Mouse (Mus musculus) inflammation-experienced regulatory T-cells, adult 6 months (primary cell): ENCODE results near the gene Mafg. TPM values are rescaled to one million over a fixed set of nuclear protein-coding genes. Genes with fewer than 3 reads are reported as not detected.
"Not testable (repeated sequence)": the region's sequence is repeated elsewhere in the genome, so short reads cannot be mapped to it uniquely, and the experiment has no call there.

Experiments used
- ATAC-seq: one replicate; pipeline ENCODE4 v1.8.0; 2017
- polyA plus RNA-seq, 3 experiments: library from polyadenylated mRNA; unstranded; fragments of 100-300 nt; shearing (Covaris generic); gene quantifications; one replicate each; pipeline ENCODE4 v1.2.1; 2017

Mafg gene
- polyA plus RNA-seq = 10 to 100 TPM; 15.3 to 15.8 (median 15.5) TPM

GRCm38 (mm10) chr11:120633520-120634343 is at the start of gene Mafg:
Gene Mafg (minus strand): TSS chr11:120633600.
- peak; percentile 57 for ATAC-seq

- ATAC-seq = no peak
These were observed 49.3 kb upstream of the Mafg start for GRCm38 (mm10) chr11:120682683-120683082.

DNA sequence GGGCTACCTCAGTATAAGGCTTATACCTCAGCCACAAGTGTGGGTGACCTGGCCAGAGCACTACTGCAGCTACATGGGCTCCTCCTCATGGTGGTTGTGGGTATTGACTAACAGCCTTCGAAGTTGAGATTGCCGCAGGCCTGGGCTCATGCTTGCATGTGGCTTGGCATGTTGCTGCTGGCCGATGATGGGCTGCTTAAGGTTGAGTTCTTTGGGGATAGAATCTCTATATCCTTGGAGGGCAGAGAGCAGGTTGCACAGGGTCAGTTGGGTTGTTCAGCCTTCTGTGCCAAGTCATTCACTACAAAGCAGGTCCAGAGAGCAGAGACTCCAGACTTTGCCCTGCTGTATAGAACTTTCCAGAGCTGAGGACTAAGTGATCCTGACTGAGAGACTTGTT is 46.5 kb upstream of the Mafg start:
- ATAC-seq = no peak

GRCm38 (mm10) chr11:120676951-120677350 is 43.6 kb upstream of the Mafg start:
- ATAC-seq = no peak

DNA sequence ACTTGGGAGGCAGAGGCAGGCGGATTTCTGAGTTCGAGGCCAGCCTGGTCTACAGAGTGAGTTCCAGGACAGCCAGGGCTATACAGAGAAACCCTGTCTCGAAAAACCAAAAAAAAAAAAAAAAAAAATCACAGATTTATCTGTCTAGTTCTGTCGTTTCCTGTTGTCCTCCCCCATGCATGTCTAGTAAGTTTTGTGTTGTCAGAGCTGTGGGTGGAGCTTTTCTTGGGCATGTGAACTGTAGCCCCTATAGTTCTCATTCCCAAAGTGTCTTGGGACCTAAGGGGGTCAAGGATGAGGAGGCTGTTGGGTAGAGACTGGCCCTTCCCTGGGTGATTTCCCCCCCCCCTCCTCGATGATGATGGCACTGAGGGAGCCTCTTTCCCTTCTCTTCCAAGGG is 42.5 kb upstream of the Mafg start:
- not testable (repeated sequence) for ATAC-seq

DNA sequence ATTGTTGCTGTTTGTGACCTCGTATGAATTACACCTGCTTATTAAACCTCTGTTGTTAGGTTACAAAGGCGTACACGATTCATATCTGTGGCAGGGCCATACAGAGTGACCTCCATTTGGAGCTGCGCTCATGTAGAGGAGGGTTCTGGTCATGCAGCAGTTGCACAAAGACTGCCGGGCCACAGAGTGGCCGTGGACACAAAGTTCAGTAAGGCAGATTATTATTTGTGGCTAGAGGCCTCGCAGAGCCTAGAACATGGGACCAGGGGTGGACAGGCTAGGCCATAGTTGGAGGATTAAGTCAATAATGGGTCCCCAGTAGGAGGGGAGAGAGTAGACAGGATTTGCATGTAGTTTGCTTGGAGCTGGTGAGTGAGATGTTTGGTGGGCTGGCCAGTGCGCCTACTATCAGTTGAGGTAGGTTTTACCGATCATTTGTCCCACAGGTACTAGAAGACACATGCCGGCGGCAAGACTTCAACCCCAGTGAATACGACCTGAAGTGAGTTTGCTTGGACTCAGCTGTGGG is 40.3 kb upstream of the Mafg start:
- ATAC-seq = no peak

DNA sequence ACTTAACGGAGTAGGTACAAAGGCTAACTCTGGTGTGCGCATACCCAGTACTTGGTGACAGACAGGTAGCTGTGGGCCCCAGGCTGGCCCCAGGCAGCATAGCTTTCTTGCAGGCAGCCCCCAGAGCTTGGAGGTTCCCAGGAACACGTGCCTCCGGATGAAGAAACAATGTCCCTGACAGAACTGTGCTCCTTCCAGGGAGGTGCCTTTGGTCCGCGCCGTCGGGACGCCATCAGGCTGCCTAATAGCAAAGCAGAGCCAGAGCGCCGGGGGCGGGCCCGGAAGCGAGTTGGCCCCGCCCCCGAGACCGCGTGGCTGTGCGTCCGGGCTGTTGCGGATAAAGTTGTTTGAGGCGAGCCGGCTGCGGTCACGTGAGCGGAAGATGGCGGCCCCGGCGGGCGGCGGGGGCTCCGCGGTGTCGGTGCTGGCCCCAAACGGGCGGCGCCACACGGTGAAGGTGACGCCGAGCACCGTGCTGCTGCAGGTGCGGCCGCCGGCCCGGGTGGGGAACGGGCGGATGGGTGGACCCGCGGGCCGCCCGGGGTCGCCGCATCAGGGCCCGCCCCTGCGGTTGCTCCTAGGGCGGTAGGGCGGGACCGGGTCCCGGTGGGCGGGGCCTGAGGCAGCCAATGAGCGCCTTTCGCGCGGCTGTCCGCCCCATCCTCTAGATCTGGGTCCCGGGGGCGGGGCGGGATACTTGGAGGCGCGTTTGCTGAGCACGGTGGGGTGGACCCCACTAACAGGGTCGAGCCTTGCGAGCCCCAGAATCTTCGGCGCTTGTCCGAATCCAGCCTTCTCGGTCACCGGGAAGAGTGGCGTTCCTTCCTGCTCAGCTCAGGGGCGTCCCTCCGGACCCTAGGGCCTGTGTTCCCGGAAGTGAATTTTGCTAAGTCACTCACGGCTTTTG is 39.5 kb upstream of the Mafg start, which contains the start of gene Aspscr1:
Aspscr1 (plus strand) TSS at position 287 of the 907 bp plus-strand sequence.
- peak; percentile 87 for ATAC-seq

GRCm38 (mm10) chr11:120666617-120667016 is 33.2 kb upstream of the Mafg start:
- no peak for ATAC-seq

DNA sequence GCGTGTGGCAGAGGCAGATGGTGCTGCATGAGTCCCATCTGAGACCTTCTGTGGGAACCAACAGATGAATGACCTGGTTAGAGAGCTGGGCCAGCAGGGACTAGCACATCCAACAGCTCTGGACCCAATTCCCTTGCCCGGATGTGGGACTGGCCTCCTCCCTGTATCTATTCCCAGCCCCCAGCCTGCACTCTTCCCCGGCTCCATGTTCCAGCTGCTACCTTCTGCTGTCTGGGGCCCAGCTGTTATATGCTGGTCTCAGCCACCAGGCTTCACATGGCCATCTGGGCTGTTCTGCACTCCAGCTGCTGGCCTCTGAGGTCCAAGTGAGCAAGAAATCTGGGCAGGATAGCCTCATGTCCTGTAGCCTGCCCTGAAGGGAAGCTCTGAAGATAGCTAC is 32.0 kb upstream of the Mafg start:
- no peak for ATAC-seq

- ATAC-seq = no peak
These were observed 30.3 kb upstream of the Mafg start for GRCm38 (mm10) chr11:120663714-120664113.

DNA sequence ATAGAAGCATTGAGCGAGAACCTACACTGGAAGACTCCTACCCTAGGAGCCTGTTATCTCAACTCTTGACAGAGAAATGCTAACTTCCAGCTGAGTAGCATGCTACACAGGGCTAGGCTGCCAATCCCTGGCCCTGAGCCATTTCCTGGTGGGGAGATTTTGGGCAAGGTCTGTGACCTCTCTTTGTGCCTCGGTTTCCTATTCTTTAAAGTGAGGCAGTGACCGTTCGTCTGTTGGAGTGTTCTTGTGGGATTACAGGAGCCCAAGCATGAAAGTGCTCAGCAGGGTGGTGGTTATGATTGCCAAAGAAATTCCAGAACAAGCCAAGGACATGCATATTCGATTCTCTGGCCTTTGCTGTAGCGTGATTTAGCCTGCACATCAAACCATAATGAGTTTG is 29.4 kb upstream of the Mafg start:
- ATAC-seq = no peak

GRCm38 (mm10) chr11:120661076-120661460 is 27.7 kb upstream of the Mafg start, which contains the start of gene Notum:
Gene Notum (minus strand): TSS chr11:120661175.
- no peak for ATAC-seq

GRCm38 (mm10) chr11:120660301-120661075 is 27.1 kb upstream of the Mafg start:
- no peak for ATAC-seq

DNA sequence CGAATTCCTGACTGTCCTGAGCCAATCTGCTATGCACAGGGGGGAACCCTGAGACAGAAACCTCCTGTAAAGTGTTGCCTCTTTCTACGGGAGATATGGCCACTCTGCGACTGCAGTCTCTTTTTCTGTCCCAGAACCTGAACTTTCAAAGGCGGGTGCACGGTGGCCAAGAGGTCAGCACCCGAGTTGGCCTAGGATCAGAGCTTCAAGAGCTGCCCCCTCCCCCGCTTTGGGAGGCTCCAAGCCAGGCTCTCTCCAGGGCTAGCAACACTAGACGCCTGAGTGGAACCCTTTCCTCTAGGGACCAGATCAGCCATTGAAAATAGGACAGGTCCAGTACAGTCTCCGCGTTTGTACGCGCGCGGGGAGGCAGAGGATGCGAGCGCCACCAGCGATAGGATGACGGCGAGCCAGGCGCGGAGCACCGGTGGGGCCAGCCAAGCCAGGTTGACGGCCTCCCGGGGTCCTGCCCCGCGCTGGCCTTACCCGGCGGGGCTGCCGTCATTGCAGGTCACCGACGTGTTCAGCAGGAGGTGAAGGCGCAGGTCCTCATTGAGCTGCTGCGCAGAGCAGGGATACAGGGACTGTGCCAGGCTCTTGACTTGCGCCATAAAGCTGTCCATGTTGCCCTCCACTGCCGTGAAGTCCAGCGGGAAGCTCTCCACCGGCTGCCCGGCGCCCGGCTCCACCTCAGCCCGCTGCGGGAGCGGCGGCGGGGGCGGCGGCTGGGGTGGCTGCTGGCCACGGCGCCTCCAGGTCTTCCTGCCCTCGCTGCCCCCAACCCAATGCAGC is 26.3 kb upstream of the Mafg start:
- no peak for ATAC-seq

DNA sequence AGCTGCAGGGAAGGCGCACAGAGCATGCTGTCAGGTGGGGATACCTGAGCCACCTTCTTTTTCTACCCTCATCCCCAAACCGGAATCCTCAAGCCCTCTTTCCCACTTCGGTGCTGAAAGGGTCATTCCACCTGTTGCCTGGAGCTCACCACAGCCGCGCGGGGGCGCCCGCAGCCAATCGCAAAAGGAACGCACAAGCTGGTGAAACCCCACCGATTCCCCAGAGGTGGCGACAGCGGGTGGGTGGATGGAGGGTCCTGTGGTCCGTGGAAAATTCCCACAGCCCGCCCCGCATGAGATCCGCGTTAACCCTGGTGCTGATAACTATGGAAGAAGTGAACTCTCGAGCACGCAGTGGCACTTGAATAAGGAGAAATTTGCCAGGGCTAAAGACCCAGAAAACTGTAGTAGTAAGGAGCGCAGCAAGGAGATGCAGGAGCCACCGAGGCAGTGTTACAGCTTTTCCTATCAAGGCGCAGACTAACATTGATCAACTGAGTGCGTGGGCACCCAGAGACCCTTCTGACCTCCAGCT is 25.5 kb upstream of the Mafg start:
- peak; percentile 48 for ATAC-seq

- no peak for ATAC-seq
These were observed 23.9 kb upstream of the Mafg start for GRCm38 (mm10) chr11:120657301-120657700.

DNA sequence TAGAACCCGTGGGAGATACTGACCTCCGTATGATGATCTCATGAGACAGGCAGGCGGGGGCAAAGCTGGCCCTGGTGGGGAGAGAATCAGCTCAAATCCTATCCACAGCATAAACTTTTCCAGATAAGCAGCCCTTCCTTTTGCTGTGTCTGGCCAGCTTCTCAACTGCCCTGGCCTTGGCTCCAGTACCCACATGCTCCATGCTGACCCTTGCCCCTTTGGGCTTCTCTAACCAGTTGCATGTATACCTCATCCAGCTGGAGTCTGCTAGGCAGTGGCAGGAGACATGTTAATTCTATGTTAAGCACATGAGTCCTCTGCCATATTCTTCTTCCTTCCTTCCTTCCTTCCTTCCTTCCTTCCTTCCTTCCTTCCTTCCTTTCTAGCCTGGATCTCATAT is 21.3 kb upstream of the Mafg start:
- no peak for ATAC-seq

GRCm38 (mm10) chr11:120651872-120652271 is 18.5 kb upstream of the Mafg start:
- no peak for ATAC-seq

- ATAC-seq = no peak
These were observed 14.6 kb upstream of the Mafg start, which contains the start of gene Myadml2 for GRCm38 (mm10) chr11:120648001-120648476. Gene Myadml2 (minus strand): TSS chr11:120648158.

GRCm38 (mm10) chr11:120647047-120647830 is 13.8 kb upstream of the Mafg start:
- ATAC-seq = no peak
